Mouse (Mus musculus): ENCODE measurements around the gene Gm11172. TPM values are rescaled to one million over a fixed set of nuclear protein-coding genes. Genes with fewer than 3 reads are reported as not detected.

The Gm11172 gene
- polyA plus RNA-seq, 1 experiment, result not detected

GRCm38 (mm10) chr16:10782377-10783151 lies 30.2 kb upstream of the Gm11172 start:
- Histone ChIP-seq H3K27ac (ENCODE audit: control insufficient read depth, insufficient read depth, low read depth, low read length) (no peak overlapping the region), H3K27me3 (ENCODE audit: control insufficient read depth, insufficient read depth, low read length) (no peaks in the 10 kb centered on the region), H3K36me3 (ENCODE audit: control insufficient read depth, insufficient read depth, low read length) (no peaks in the 10 kb centered on the region), H3K4me3 (ENCODE audit: control insufficient read depth, low read depth, low read length) (peak overlapping the region; percentile 56), H3K4me1 (ENCODE audit: control insufficient read depth, insufficient read depth, low read length) (peaks cover 12% of the 10 kb centered on the region)
- no peak for TF ChIP-seq POLR2A (IDR thresholded peaks at IDR 0.05; ENCODE audit: control insufficient read depth, low read depth, low read length)
- TF ChIP-seq CTCF (IDR thresholded peaks at IDR 0.05; ENCODE audit: control insufficient read depth, insufficient read depth, insufficient replicate concordance, low read depth, low read length), result no peak

- Histone ChIP-seq H3K4me3 (ENCODE audit: control insufficient read depth, low read depth, low read length) (peak overlapping the region; percentile 56), H3K36me3 (ENCODE audit: control insufficient read depth, insufficient read depth, low read length) (no peaks in the 10 kb centered on the region), H3K27ac (ENCODE audit: control insufficient read depth, insufficient read depth, low read depth, low read length) (no peak overlapping the region), H3K4me1 (ENCODE audit: control insufficient read depth, insufficient read depth, low read length) (peaks cover 12% of the 10 kb centered on the region), H3K27me3 (ENCODE audit: control insufficient read depth, insufficient read depth, low read length) (no peaks in the 10 kb centered on the region)
- no peak for TF ChIP-seq CTCF (IDR thresholded peaks at IDR 0.05; ENCODE audit: control insufficient read depth, insufficient read depth, insufficient replicate concordance, low read depth, low read length)
- TF ChIP-seq POLR2A (IDR thresholded peaks at IDR 0.05; ENCODE audit: control insufficient read depth, low read depth, low read length), result no peak
Observed at GRCm38 (mm10) chr16:10783152-10783434, 29.6 kb upstream of the Gm11172 start.

- Histone ChIP-seq H3K4me1 (ENCODE audit: control insufficient read depth, insufficient read depth, low read length) (peaks cover 12% of the 10 kb centered on the region), H3K36me3 (ENCODE audit: control insufficient read depth, insufficient read depth, low read length) (no peaks in the 10 kb centered on the region), H3K27me3 (ENCODE audit: control insufficient read depth, insufficient read depth, low read length) (no peaks in the 10 kb centered on the region), H3K27ac (ENCODE audit: control insufficient read depth, insufficient read depth, low read depth, low read length) (no peak overlapping the region), H3K4me3 (ENCODE audit: control insufficient read depth, low read depth, low read length) (peak overlapping the region; percentile 56)
- TF ChIP-seq POLR2A (IDR thresholded peaks at IDR 0.05; ENCODE audit: control insufficient read depth, low read depth, low read length), result no peak
- TF ChIP-seq CTCF (IDR thresholded peaks at IDR 0.05; ENCODE audit: control insufficient read depth, insufficient read depth, insufficient replicate concordance, low read depth, low read length), result no peak
Observed at GRCm38 (mm10) chr16:10783451-10783850, 29.3 kb upstream of the Gm11172 start.

- Histone ChIP-seq H3K36me3 (ENCODE audit: control insufficient read depth, insufficient read depth, low read length) (no peaks in the 10 kb centered on the region), H3K4me1 (ENCODE audit: control insufficient read depth, insufficient read depth, low read length) (peaks cover 12% of the 10 kb centered on the region), H3K4me3 (ENCODE audit: control insufficient read depth, low read depth, low read length) (peak overlapping the region; percentile 97), H3K27ac (ENCODE audit: control insufficient read depth, insufficient read depth, low read depth, low read length) (peak overlapping the region; percentile 89), H3K27me3 (ENCODE audit: control insufficient read depth, insufficient read depth, low read length) (no peaks in the 10 kb centered on the region)
- TF ChIP-seq CTCF (IDR thresholded peaks at IDR 0.05; ENCODE audit: control insufficient read depth, insufficient read depth, insufficient replicate concordance, low read depth, low read length) (peak; percentile 17; the same call in 1 of the 2 replicates), POLR2A (IDR thresholded peaks at IDR 0.05; ENCODE audit: control insufficient read depth, low read depth, low read length) (peak; percentile 48; the same call in 1 of the 2 replicates)
Observed at GRCm38 (mm10) chr16:10783883-10784792, 28.6 kb upstream of the Gm11172 start.

- H3K4me3 ChIP-seq (ENCODE audit: control insufficient read depth, low read depth, low read length), result peak overlapping the region; percentile 97
- no peak; the same call in 1 of the 2 replicates for TF ChIP-seq POLR2A (IDR thresholded peaks at IDR 0.05; ENCODE audit: control insufficient read depth, low read depth, low read length)
- TF ChIP-seq CTCF (IDR thresholded peaks at IDR 0.05; ENCODE audit: control insufficient read depth, insufficient read depth, insufficient replicate concordance, low read depth, low read length), result peak; percentile 59
- H3K27me3 ChIP-seq (ENCODE audit: control insufficient read depth, insufficient read depth, low read length), result no peaks in the 10 kb centered on the region
- peaks cover 12% of the 10 kb centered on the region for H3K4me1 ChIP-seq (ENCODE audit: control insufficient read depth, insufficient read depth, low read length)
- peak overlapping the region; percentile 89 for H3K27ac ChIP-seq (ENCODE audit: control insufficient read depth, insufficient read depth, low read depth, low read length)
- H3K36me3 ChIP-seq (ENCODE audit: control insufficient read depth, insufficient read depth, low read length), result no peaks in the 10 kb centered on the region
Observed at GRCm38 (mm10) chr16:10784793-10785370, 27.8 kb upstream of the Gm11172 start.

GRCm38 (mm10) chr16:10785371-10786231 lies 27.1 kb upstream of the Gm11172 start, which contains the start of gene Socs1:
Gene Socs1, minus strand, starts transcription at chr16:10785536.
- Histone ChIP-seq H3K36me3 (ENCODE audit: control insufficient read depth, insufficient read depth, low read length) (no peaks in the 10 kb centered on the region), H3K4me1 (ENCODE audit: control insufficient read depth, insufficient read depth, low read length) (peaks cover 12% of the 10 kb centered on the region), H3K27ac (ENCODE audit: control insufficient read depth, insufficient read depth, low read depth, low read length) (peak within 1 kb of the TSS; percentile 89), H3K27me3 (ENCODE audit: control insufficient read depth, insufficient read depth, low read length) (no peaks in the 10 kb centered on the region), H3K4me3 (ENCODE audit: control insufficient read depth, low read depth, low read length) (peak within 1 kb of the TSS; percentile 97)
- TF ChIP-seq CTCF (IDR thresholded peaks at IDR 0.05; ENCODE audit: control insufficient read depth, insufficient read depth, insufficient replicate concordance, low read depth, low read length) (no peak), POLR2A (IDR thresholded peaks at IDR 0.05; ENCODE audit: control insufficient read depth, low read depth, low read length) (peak; percentile 55)

All from testis, adult 2 months (tissue).